Mouse (Mus musculus): Measurements from ENCODE around the gene Lpcat2. TPM values are rescaled to one million over a fixed set of nuclear protein-coding genes. Genes with fewer than 3 reads are reported as not detected.

Gene Lpcat2
- polyA plus RNA-seq, 1 experiment from 2014 or later = 13.6 TPM

GRCm38 (mm10) chr8:92834786-92835500 is 20.2 kb upstream of the Lpcat2 start:
- Histone ChIP-seq H3K4me3 (ENCODE audit: low read depth, low read length) (no peak overlapping the region), H3K4me1 (replicated peaks; ENCODE audit: control insufficient read depth, insufficient read depth) (no peaks in the 10 kb centered on the region), H3K4me2 (replicated peaks; ENCODE audit: low read depth) (no peak overlapping the region), H3K9ac (ENCODE audit: low read length) (no peak overlapping the region), H3K27me3 (ENCODE audit: control insufficient read depth, insufficient read depth, low read length) (no peaks in the 10 kb centered on the region), H3K9me3 (ENCODE audit: control insufficient read depth, low read length) (no peaks in the 10 kb centered on the region), H3K27ac (replicated peaks) (no peak overlapping the region), H3K36me3 (ENCODE audit: control insufficient read depth, insufficient read depth, low read length) (no peaks in the 10 kb centered on the region; the same call in 1 of the 2 replicates)
- TF ChIP-seq EP300 (optimal IDR thresholded peaks at IDR 0.05) (no peak), CTCF (IDR thresholded peaks at IDR 0.05; ENCODE audit: low read depth) (no peak)
- DNase-seq (ENCODE audit: low spot score) (no peak), ATAC-seq (ENCODE audit: low FRiP score, low TSS enrichment) (no peak)
- WGBS = 71% methylated on average over 11 of the region's 11 CpGs

DNA sequence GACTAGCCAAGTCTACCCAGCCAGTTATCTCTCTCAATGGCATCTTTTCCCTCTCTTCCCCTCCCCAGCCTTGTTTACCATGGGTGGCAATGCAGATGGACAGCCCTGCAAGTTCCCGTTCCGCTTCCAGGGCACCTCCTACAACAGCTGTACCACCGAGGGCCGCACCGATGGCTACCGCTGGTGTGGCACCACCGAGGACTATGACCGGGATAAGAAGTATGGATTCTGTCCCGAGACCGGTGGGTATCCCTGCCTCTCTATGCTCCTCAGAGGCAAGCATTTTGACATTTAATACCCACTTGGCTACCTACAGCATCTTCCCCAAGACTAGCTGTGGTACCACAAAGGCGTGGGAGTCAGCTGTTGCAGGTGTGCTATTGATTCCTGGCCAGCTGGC is 19.2 kb upstream of the Lpcat2 start:
- Histone ChIP-seq H3K9me3 (ENCODE audit: control insufficient read depth, low read length) (no peaks in the 10 kb centered on the region), H3K27ac (replicated peaks) (no peak overlapping the region), H3K4me1 (replicated peaks; ENCODE audit: control insufficient read depth, insufficient read depth) (no peaks in the 10 kb centered on the region), H3K4me2 (replicated peaks; ENCODE audit: low read depth) (no peak overlapping the region), H3K4me3 (ENCODE audit: low read depth, low read length) (no peak overlapping the region), H3K9ac (ENCODE audit: low read length) (no peak overlapping the region), H3K27me3 (ENCODE audit: control insufficient read depth, insufficient read depth, low read length) (no peaks in the 10 kb centered on the region), H3K36me3 (ENCODE audit: control insufficient read depth, insufficient read depth, low read length) (no peaks in the 10 kb centered on the region; the same call in 1 of the 2 replicates)
- DNase-seq (ENCODE audit: low spot score) (no peak), ATAC-seq (ENCODE audit: low FRiP score, low TSS enrichment) (no peak)
- 91% methylated on average over 11 of the region's 11 CpGs for WGBS
- no peak for TF ChIP-seq CTCF (IDR thresholded peaks at IDR 0.05; ENCODE audit: low read depth)
- TF ChIP-seq EP300 (optimal IDR thresholded peaks at IDR 0.05) = no peak

- H3K9me3 ChIP-seq (ENCODE audit: control insufficient read depth, low read length) = no peaks in the 10 kb centered on the region
- no peak overlapping the region for H3K27ac ChIP-seq (replicated peaks)
- H3K36me3 ChIP-seq (ENCODE audit: control insufficient read depth, insufficient read depth, low read length) = peaks cover 3% of the 10 kb centered on the region; the same call in 1 of the 2 replicates
- H3K4me1 ChIP-seq (replicated peaks; ENCODE audit: control insufficient read depth, insufficient read depth) = no peaks in the 10 kb centered on the region
- no peaks in the 10 kb centered on the region for H3K27me3 ChIP-seq (ENCODE audit: control insufficient read depth, insufficient read depth, low read length)
- H3K9ac ChIP-seq (ENCODE audit: low read length) = no peak overlapping the region
- DNase-seq (ENCODE audit: low spot score) (no peak), ATAC-seq (ENCODE audit: low FRiP score, low TSS enrichment) (no peak)
- WGBS = 64% methylated on average over 3 of the region's 3 CpGs
- H3K4me3 ChIP-seq (ENCODE audit: low read depth, low read length) = no peak overlapping the region
- no peak overlapping the region for H3K4me2 ChIP-seq (replicated peaks; ENCODE audit: low read depth)
- no peak for TF ChIP-seq EP300 (optimal IDR thresholded peaks at IDR 0.05)
- TF ChIP-seq CTCF (IDR thresholded peaks at IDR 0.05; ENCODE audit: low read depth) = no peak
Measured at GRCm38 (mm10) chr8:92838616-92839015, 16.5 kb upstream of the Lpcat2 start.

GRCm38 (mm10) chr8:92839161-92839560 is 16.0 kb upstream of the Lpcat2 start:
- no peak for DNase-seq (ENCODE audit: low spot score)
- no peaks in the 10 kb centered on the region for H3K4me1 ChIP-seq (replicated peaks; ENCODE audit: control insufficient read depth, insufficient read depth)
- 93% methylated on average over 8 of the region's 8 CpGs for WGBS

GRCm38 (mm10) chr8:92839876-92840275 is 15.3 kb upstream of the Lpcat2 start:
- Histone ChIP-seq H3K27ac (replicated peaks) (no peak overlapping the region), H3K36me3 (ENCODE audit: control insufficient read depth, insufficient read depth, low read length) (peaks cover 3% of the 10 kb centered on the region; the same call in 1 of the 2 replicates), H3K9ac (ENCODE audit: low read length) (no peak overlapping the region), H3K4me2 (replicated peaks; ENCODE audit: low read depth) (no peak overlapping the region), H3K9me3 (ENCODE audit: control insufficient read depth, low read length) (no peaks in the 10 kb centered on the region), H3K4me3 (ENCODE audit: low read depth, low read length) (no peak overlapping the region), H3K27me3 (ENCODE audit: control insufficient read depth, insufficient read depth, low read length) (no peaks in the 10 kb centered on the region), H3K4me1 (replicated peaks; ENCODE audit: control insufficient read depth, insufficient read depth) (no peaks in the 10 kb centered on the region)
- ATAC-seq (ENCODE audit: low FRiP score, low TSS enrichment) (no peak), DNase-seq (ENCODE audit: low spot score) (no peak)
- TF ChIP-seq EP300 (optimal IDR thresholded peaks at IDR 0.05) = no peak
- TF ChIP-seq CTCF (IDR thresholded peaks at IDR 0.05; ENCODE audit: low read depth) = no peak
- 66% methylated on average over 7 of the region's 7 CpGs for WGBS

More at GRCm38 (mm10) chr8:92839161-92839560, 16.0 kb upstream of the Lpcat2 start:
- H3K27me3 ChIP-seq (ENCODE audit: control insufficient read depth, insufficient read depth, low read length) = no peaks in the 10 kb centered on the region
- H3K27ac ChIP-seq (replicated peaks) = no peak overlapping the region
- ATAC-seq (ENCODE audit: low FRiP score, low TSS enrichment) = no peak
- no peak overlapping the region for H3K9ac ChIP-seq (ENCODE audit: low read length)
- no peaks in the 10 kb centered on the region for H3K9me3 ChIP-seq (ENCODE audit: control insufficient read depth, low read length)
- H3K4me2 ChIP-seq (replicated peaks; ENCODE audit: low read depth) = no peak overlapping the region
- TF ChIP-seq CTCF (IDR thresholded peaks at IDR 0.05; ENCODE audit: low read depth) (no peak), EP300 (optimal IDR thresholded peaks at IDR 0.05) (no peak)
- no peak overlapping the region for H3K4me3 ChIP-seq (ENCODE audit: low read depth, low read length)
- H3K36me3 ChIP-seq (ENCODE audit: control insufficient read depth, insufficient read depth, low read length) = peaks cover 3% of the 10 kb centered on the region; the same call in 1 of the 2 replicates

DNA sequence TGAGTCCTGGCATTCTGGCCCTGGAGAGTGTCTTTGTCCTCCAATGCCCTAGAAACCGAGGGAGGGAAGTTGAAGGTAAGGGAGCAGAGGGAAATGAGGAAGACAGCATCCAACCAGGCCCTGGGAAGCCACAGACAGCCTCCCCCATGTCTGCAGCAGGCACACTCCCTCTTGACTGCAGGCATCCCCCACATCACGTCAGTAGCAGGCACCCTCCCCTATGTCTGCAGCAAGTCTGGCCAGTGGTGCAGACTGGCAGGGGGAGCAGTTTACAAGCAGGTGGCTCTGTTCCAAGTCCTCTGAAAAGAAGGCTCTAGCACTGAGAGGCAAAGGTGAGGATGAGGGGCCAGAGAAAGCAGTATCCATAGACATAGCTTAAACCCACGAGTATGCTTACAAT is 8.5 kb upstream of the Lpcat2 start:
- H3K36me3 ChIP-seq (ENCODE audit: control insufficient read depth, insufficient read depth, low read length) = 0 out of 2 replicates have a peak, but pooled peaks cover 3% of the 10 kb centered on the region
- DNase-seq (ENCODE audit: low spot score) (peak; percentile 30), ATAC-seq (ENCODE audit: low FRiP score, low TSS enrichment) (no peak)
- H3K4me3 ChIP-seq (ENCODE audit: low read depth, low read length) = no peak overlapping the region
- 0 out of 2 replicates have a peak overlapping the region, but pooled peaks have one; percentile 1 for H3K4me2 ChIP-seq (replicated peaks; ENCODE audit: low read depth)
- H3K9ac ChIP-seq (ENCODE audit: low read length) = no peak overlapping the region
- peaks cover 8% of the 10 kb centered on the region for H3K4me1 ChIP-seq (replicated peaks; ENCODE audit: control insufficient read depth, insufficient read depth)
- no peaks in the 10 kb centered on the region for H3K9me3 ChIP-seq (ENCODE audit: control insufficient read depth, low read length)
- H3K27me3 ChIP-seq (ENCODE audit: control insufficient read depth, insufficient read depth, low read length) = no peaks in the 10 kb centered on the region
- H3K27ac ChIP-seq (replicated peaks) = peak overlapping the region; percentile 35; the same call in 1 of the 2 replicates
- WGBS = 21% methylated on average over 3 of the region's 3 CpGs
- peak; percentile 15; the same call in 1 of the 2 replicates for TF ChIP-seq CTCF (IDR thresholded peaks at IDR 0.05; ENCODE audit: low read depth)
- no peak for TF ChIP-seq EP300 (optimal IDR thresholded peaks at IDR 0.05)
